Mouse (Mus musculus) limb, embryonic 11.5 days (tissue): ENCODE measurements around the gene Gm28079. TPM values are rescaled to one million over a fixed set of nuclear protein-coding genes. Genes with fewer than 3 reads are reported as not detected.
"Not testable (repeated sequence)": the region's sequence is repeated elsewhere in the genome, so short reads cannot be mapped to it uniquely, and the experiment has no call there.

Source experiments
- ATAC-seq: fragments of 200-750 bp; cut with Nextera tagmentation; 2 replicates; pipeline ENCODE4 v1.8.0; 2017; ENCODE audit warnings: low read depth; ENCODE audit not compliant: insufficient number of reproducible peaks, low FRiP score, low TSS enrichment
- DNase-seq: peaks from one replicate; pipeline ENCODE4 v3.0.0-alpha.2; 2015; ENCODE audit warnings: low spot score
- H3K27ac ChIP-seq: fragments of 300-500 bp; sonication (generic); replicated peaks from 2 replicates; pipeline ENCODE4 v1.5.1; 2014; ENCODE audit warnings: low read depth, mild to moderate bottlenecking, low read length
- H3K27me3 ChIP-seq: fragments of 300-500 bp; sonication (generic); 2 replicates; pipeline ENCODE4 v1.6.1; 2014; ENCODE audit warnings: mild to moderate bottlenecking, low read length, mixed read lengths; ENCODE audit not compliant: control insufficient read depth, insufficient read depth
- H3K36me3 ChIP-seq: fragments of 300-500 bp; sonication (generic); 2 replicates; pipeline ENCODE4 v1.6.1; 2014; ENCODE audit warnings: mild to moderate bottlenecking, low read length, moderate library complexity, mixed read lengths; ENCODE audit not compliant: control insufficient read depth, insufficient read depth
- H3K4me1 ChIP-seq: fragments of 300-500 bp; sonication (generic); 2 replicates; pipeline ENCODE4 v1.6.1; 2014; ENCODE audit warnings: low read length, mixed read lengths; ENCODE audit not compliant: control insufficient read depth, insufficient read depth
- H3K4me2 ChIP-seq: fragments of 300-500 bp; sonication (generic); 2 replicates; pipeline ENCODE4 v1.6.1; 2014; ENCODE audit warnings: low read depth, mild to moderate bottlenecking, moderate library complexity; ENCODE audit not compliant: severe bottlenecking
- H3K4me3 ChIP-seq: fragments of 300-500 bp; sonication (generic); 2 replicates; pipeline ENCODE4 v1.5.1; 2014; ENCODE audit warnings: low read depth, low read length
- H3K9ac ChIP-seq: fragments of 300-500 bp; sonication (generic); 2 replicates; pipeline ENCODE4 v1.6.1; 2014; ENCODE audit warnings: mild to moderate bottlenecking, low read length
- H3K9me3 ChIP-seq: fragments of 300-500 bp; sonication (generic); 2 replicates; pipeline ENCODE4 v1.6.1; 2016; ENCODE audit warnings: low read length; ENCODE audit not compliant: control insufficient read depth
- WGBS: fragments of 180-500 bp; shearing (Covaris S2); extraction: QIAGEN DNeasy Blood & Tissue Kit; methylation state at CpG from one replicate; pipeline ENCODE4 v1.1.7; 2014; 5-methylcytosine and 5-hydroxymethylcytosine counted together
- polyA plus RNA-seq: library from polyadenylated mRNA; unstranded; fragments of >200 nt; fragmentation: Nextera tagmentation; extraction: Ambion mirVana; gene quantifications from 2 replicates; pipeline ENCODE4 v1.2.1, GENCODE M21; 2014

Gene Gm28079
- not detected in 2 replicates for polyA plus RNA-seq

- not testable (repeated sequence) for H3K4me2 ChIP-seq, H3K27ac ChIP-seq, H3K4me3 ChIP-seq, DNase-seq, H3K9me3 ChIP-seq, H3K27me3 ChIP-seq, H3K9ac ChIP-seq, H3K36me3 ChIP-seq, H3K4me1 ChIP-seq, ATAC-seq
- WGBS, result no CpG with 5 or more reads among the region's 1 CpGs
Observed at GRCm38 (mm10) chrY:70014799-70015198, at the start of gene Gm28079. TSS of gene Gm28079 (minus strand) at chrY:70014899.
